Mouse (Mus musculus) spleen, adult 2 months (tissue): ENCODE measurements at regions not wholly inside any gene's neighbourhood (a gene's known extent, or its start where the extent isn't known, plus 50 kb on each side); places are given as distances from the start of the nearest gene placed in this dataset.

Source experiments
- CTCF ChIP-seq: fragments of 200-500 bp; IDR thresholded peaks from 2 replicates; pipeline ENCODE4 v1.5.1; 2011; ENCODE audit warnings: mild to moderate bottlenecking, inconsistent platforms; ENCODE audit not compliant: insufficient read depth, insufficient read length, insufficient replicate concordance; ENCODE audit errors: extremely low read depth
- POLR2A ChIP-seq: fragments of 200-500 bp; IDR thresholded peaks from 2 replicates; pipeline ENCODE4 v1.6.1; 2011; ENCODE audit warnings: low read depth, low read length, inconsistent platforms

DNA sequence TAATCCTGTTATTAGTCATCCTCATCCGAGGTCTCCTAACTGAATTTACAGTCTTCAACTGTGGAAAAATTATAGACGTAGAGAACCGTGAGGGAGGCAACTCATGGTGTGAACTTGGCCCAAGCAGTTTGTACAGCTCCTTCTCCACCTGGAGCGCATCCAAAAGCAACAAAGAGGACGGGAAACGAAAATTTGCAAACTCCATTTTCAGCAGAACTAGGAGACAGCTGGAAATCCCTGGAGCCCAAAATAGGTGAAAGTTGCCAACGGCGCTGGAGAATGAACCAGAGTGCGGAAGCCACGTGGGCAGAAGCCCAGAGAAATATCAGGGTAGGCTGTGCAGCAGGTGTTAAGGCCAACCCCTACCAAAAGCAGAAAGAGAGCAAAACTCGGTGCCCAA is 155.7 kb downstream of the Spry2 start:
- no peak for TF ChIP-seq CTCF
- no peak for TF ChIP-seq POLR2A
